Mouse (Mus musculus): ENCODE measurements at regions not wholly inside any gene's neighbourhood (a gene's known extent, or its start where the extent isn't known, plus 50 kb on each side); places are given as distances from the start of the nearest gene placed in this dataset.

- TF ChIP-seq CTCF (conservative IDR thresholded peaks at IDR 0.05; ENCODE audit: low read length) (no peak), POU5F1 (IDR thresholded peaks at IDR 0.05; ENCODE audit: borderline replicate concordance, low read length) (no peak)
Measured at GRCm38 (mm10) chr1:60825256-60826186, 61.3 kb upstream of the Ctla4 start.
